Mouse (Mus musculus): Measurements from ENCODE around the gene Lrguk.

Lrguk gene

GRCm38 (mm10) chr6:34066790-34067189 is 37.5 kb downstream of the Lrguk start:
- DNase-seq (ENCODE audit: low spot score in 2 of 2) = no peak

GRCm38 (mm10) chr6:34067271-34067670 is 38.0 kb downstream of the Lrguk start:
- no peak for DNase-seq (ENCODE audit: low spot score in 2 of 2)

- DNase-seq (ENCODE audit: low spot score in 2 of 2) = no peak
These were observed 42.7 kb downstream of the Lrguk start for GRCm38 (mm10) chr6:34071936-34072335.

GRCm38 (mm10) chr6:34073931-34074442 is 44.7 kb downstream of the Lrguk start:
- no peak for DNase-seq (ENCODE audit: low spot score in 2 of 2)

GRCm38 (mm10) chr6:34075520-34075919 is 46.3 kb downstream of the Lrguk start:
- peak in 1 of 2 experiments; percentile 11 for DNase-seq (ENCODE audit: low spot score in 2 of 2)

GRCm38 (mm10) chr6:34083471-34083870 is 54.2 kb downstream of the Lrguk start:
- no peak for DNase-seq (ENCODE audit: low spot score in 2 of 2)

GRCm38 (mm10) chr6:34087701-34088100 is 58.5 kb downstream of the Lrguk start:
- no peak for DNase-seq (ENCODE audit: low spot score in 2 of 2)

GRCm38 (mm10) chr6:34088986-34089385 is 59.7 kb downstream of the Lrguk start:
- no peak for DNase-seq (ENCODE audit: low spot score in 2 of 2)

GRCm38 (mm10) chr6:34091537-34091936 is 62.3 kb downstream of the Lrguk start:
- no peak for DNase-seq (ENCODE audit: low spot score in 2 of 2)

- no peak for DNase-seq (ENCODE audit: low spot score in 2 of 2)
These were observed 67.0 kb downstream of the Lrguk start for GRCm38 (mm10) chr6:34096274-34096673.

GRCm38 (mm10) chr6:34096905-34097304 is 67.7 kb downstream of the Lrguk start:
- DNase-seq (ENCODE audit: low spot score in 2 of 2) = no peak

- DNase-seq (ENCODE audit: low spot score in 2 of 2) = no peak
These were observed 70.5 kb downstream of the Lrguk start for GRCm38 (mm10) chr6:34099725-34100124.

GRCm38 (mm10) chr6:34101531-34102396 is 72.5 kb downstream of the Lrguk start:
- no peak for DNase-seq (ENCODE audit: low spot score in 2 of 2)

GRCm38 (mm10) chr6:34103251-34103920 is 74.1 kb downstream of the Lrguk start:
- no peak for DNase-seq (ENCODE audit: low spot score in 2 of 2)

- no peak for DNase-seq (ENCODE audit: low spot score in 2 of 2)
These were observed 81.3 kb downstream of the Lrguk start for GRCm38 (mm10) chr6:34110571-34110970.

GRCm38 (mm10) chr6:34111406-34111805 is 82.2 kb downstream of the Lrguk start:
- DNase-seq (ENCODE audit: low spot score in 2 of 2) = no peak

GRCm38 (mm10) chr6:34116838-34117478 is 87.7 kb downstream of the Lrguk start:
- DNase-seq (ENCODE audit: low spot score in 2 of 2) = no peak

- DNase-seq (ENCODE audit: low spot score in 2 of 2) = no peak
These were observed 95.2 kb downstream of the Lrguk start for GRCm38 (mm10) chr6:34124401-34124800.

- no peak for DNase-seq (ENCODE audit: low spot score in 2 of 2)
These were observed 100.0 kb downstream of the Lrguk start for GRCm38 (mm10) chr6:34129261-34129660.

- no peak for DNase-seq (ENCODE audit: low spot score in 2 of 2)
These were observed 103.1 kb downstream of the Lrguk start for GRCm38 (mm10) chr6:34132391-34132790.

GRCm38 (mm10) chr6:34138366-34138765 is 109.1 kb downstream of the Lrguk start:
- no peak for DNase-seq (ENCODE audit: low spot score in 2 of 2)

- no peak for DNase-seq (ENCODE audit: low spot score in 2 of 2)
These were observed 113.7 kb downstream of the Lrguk start for GRCm38 (mm10) chr6:34142931-34143330.

Measured in frontal cortex, postnatal 10 days (tissue).